In the genomic region with DNA sequence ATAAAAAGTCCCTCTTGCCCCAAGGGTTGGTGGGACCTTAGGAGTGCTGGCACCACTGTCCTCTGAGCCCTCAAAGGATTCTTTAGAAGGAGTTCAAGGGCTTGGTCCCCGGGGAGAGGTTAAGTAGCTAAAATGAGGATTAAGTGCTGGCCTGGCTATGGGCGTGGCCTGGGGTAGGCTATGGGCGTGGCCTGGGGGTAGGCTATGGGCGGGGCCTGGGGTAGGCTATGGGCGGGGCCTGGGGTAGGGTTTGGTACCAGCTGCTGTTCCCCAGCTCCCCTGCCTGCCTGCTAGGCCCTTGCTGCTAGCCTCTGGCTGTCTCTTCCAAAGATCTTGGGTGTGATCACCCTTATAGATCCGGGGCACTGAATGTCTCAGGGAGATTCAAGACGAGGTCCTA, we compare ENCODE assay signal across 11 mouse cellular contexts. TPM values are rescaled to one million over a fixed set of nuclear protein-coding genes. Genes with fewer than 3 reads are reported as not detected.
DNase-seq lines count a peak whose midpoint lies in the region; ATAC-seq and TF ChIP-seq lines count a peak whose summit lies in the region.
"Had no signal": no experiment of that assay in that cellular context is flagged by ENCODE, and none has a peak within 500 bp of the region (broad histone marks: within the 10 kb centered on the region; RNA-seq: fewer than 3 reads in every experiment).

No protein-coding gene starts in this region.

- H3K4me3 ChIP-seq in lung, postnatal 0 days (ENCODE audit: low read depth, low read length), result no peak overlapping the region

- no peak for TF ChIP-seq CTCF in lung, postnatal 0 days (IDR thresholded peaks at IDR 0.05)

- 14% methylated on average over 7 of the region's 7 CpGs for WGBS in lung, postnatal 0 days

- intact Hi-C loops in left cerebral cortex, postnatal 36 days (cut with DNase I), result no loop called here

- H3K9me3 ChIP-seq in lung, postnatal 0 days (ENCODE audit: low read length), result no peaks in the 10 kb centered on the region

- no peaks in the 10 kb centered on the region for H3K4me1 ChIP-seq in lung, postnatal 0 days (ENCODE audit: insufficient read depth, low read depth, low read length)

- H3K9ac ChIP-seq in lung, postnatal 0 days (replicated peaks; ENCODE audit: low read depth), result no peak overlapping the region

- no peaks in the 10 kb centered on the region for H3K36me3 ChIP-seq in lung, postnatal 0 days (ENCODE audit: insufficient read depth, low read length)

- DNase-seq in lung, postnatal 0 days (ENCODE audit: low spot score), result peak; percentile 40
- no peak for DNase-seq in lung, postnatal 10 days
- peak; percentile 67 for DNase-seq in R1 (ENCODE audit: low read depth, low spot score)
- no peak for DNase-seq in left cerebral cortex, postnatal 36 days (ENCODE audit: low spot score in 2 of 2)
- no peak for DNase-seq in left cerebral cortex, adult 11 months (ENCODE audit: low spot score)
- DNase-seq in gastrocnemius, postnatal 25 days, result no peak
- DNase-seq: cerebellum, adult 9-10 months; gastrocnemius, postnatal 36 days had no signal

- no peak overlapping the region for H3K27ac ChIP-seq in lung, postnatal 0 days (ENCODE audit: low read length)
- H3K27ac ChIP-seq: macrophage had no signal

- no peak overlapping the region for H3K4me2 ChIP-seq in lung, postnatal 0 days (replicated peaks; ENCODE audit: low read depth, low read length)

- no peak for TF ChIP-seq EP300 in lung, postnatal 0 days (IDR thresholded peaks at IDR 0.05)

- H3K27me3 ChIP-seq in lung, postnatal 0 days (replicated peaks; ENCODE audit: insufficient read depth, low read length), result no peaks in the 10 kb centered on the region

- ATAC-seq in lung, postnatal 0 days, result peak; percentile 68
- ATAC-seq in erythroid progenitor cell, adult 5-6 weeks (replicated peaks; ENCODE audit: low FRiP score, poor library complexity, severe bottlenecking), result 0 out of 2 replicates have a peak, but pooled peaks have one; percentile 35
- 0 out of 2 replicates have a peak, but pooled peaks have one; percentile 17 for ATAC-seq in neutrophil, adult 5-6 weeks (ENCODE audit: extremely low read depth, insufficient number of reproducible peaks, low FRiP score, poor library complexity, severe bottlenecking)

RNA-seq across cellular contexts. Expression of gene Cbx4, which starts 25.3 kb away (rescaled TPM):
- 8.9 and 9.7 TPM in 2 replicates for polyA plus RNA-seq in lung, postnatal 0 days (2015; fragmentation: Nextera tagmentation; extraction: Ambion mirVana)
- 5.4 and 13.4 TPM in 2 replicates for total RNA-seq in erythroid progenitor cell, adult 5-6 weeks (2015; ENCODE audit: low replicate concordance)
- total RNA-seq in erythroid progenitor cell, adult 5-6 weeks (2017; ENCODE audit: low replicate concordance), result 2.7 and 4.4 TPM in 2 replicates
- 27.6 and 31.0 TPM in 2 replicates for total RNA-seq in neutrophil, adult 5-6 weeks (2017)
- total RNA-seq in left cerebral cortex, postnatal 36 days (2021), result 10 to 100 TPM; 60.9 to 68.6 TPM
- 1 to 10 TPM; 2.4 to 3.5 TPM for total RNA-seq in gastrocnemius, postnatal 25 days (2021)

Comparison
In these comparisons a context has a peak if more than half of its experiments do, and no peak if none do; other contexts are left out.
1. DNase-seq: peak in lung, postnatal 0 days (single experiment) and R1 (single experiment); none in lung, postnatal 10 days (single experiment), left cerebral cortex, postnatal 36 days (0 of 2), left cerebral cortex, adult 11 months (single experiment) and gastrocnemius, postnatal 25 days (single experiment).
2. ATAC-seq: peak in every context shown above with its lines; median percentile 68 in lung, postnatal 0 days; 35 in erythroid progenitor cell, adult 5-6 weeks; 17 in neutrophil, adult 5-6 weeks.